Mouse (Mus musculus) urinary bladder, postnatal 14 days (tissue): ENCODE measurements around the gene Ubr7.

ENCODE experiments used
- DNase-seq: peaks from one replicate; pipeline ENCODE4 v3.0.0; 2021; ENCODE audit warnings: low spot score

Gene Ubr7

DNA sequence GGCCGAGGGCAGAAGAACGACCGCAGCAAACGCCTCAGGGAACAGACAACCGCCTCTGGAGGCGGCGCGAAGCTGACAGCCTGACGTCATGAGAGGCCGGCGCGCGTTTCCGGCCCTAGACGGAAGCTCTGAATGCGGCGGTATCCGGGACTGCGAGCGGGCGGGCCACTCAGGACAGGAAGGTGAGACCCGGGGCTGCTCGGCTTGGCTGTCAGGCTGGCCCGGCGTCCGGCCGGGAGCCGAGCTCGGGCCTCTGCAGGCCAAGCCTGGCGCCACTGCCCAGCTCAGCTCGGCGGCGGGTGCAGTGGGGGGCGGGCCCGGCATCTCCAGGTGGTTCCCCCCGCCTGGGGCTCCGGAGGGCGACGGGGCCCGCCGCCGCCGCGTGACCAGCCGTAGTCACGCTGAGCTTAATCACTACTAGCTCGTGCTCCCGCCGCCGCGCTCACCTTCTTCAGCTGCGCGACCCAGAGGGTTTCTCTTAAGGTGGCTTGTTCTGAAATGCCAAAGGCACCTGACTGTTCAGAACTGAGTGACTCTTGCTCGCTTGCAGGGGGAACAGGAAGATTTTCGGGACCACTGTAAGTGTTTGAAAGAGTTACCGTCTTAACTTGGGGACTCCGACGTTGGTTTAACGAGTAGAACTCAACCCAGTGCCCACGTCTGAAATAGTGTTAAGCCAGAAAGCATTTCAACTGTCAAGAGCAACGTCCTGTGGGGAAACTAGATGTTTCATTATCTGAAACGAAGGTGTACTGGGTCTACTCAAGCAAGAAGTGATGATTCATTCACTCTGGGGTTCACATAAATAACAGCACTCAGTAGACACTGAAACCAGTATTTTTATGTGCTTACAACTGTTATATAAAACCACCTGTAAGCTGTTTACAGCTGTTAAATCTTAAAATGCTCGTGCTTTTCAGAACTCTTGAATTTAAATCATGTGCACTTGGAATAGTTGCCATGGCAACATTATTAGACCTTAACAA, 13.9 kb upstream of the Ubr7 start, which contains the start of the genes Moap1 and Tmem251:
TSS of gene Moap1 (minus strand) at position 73 of the 986 bp plus-strand sequence.
TSS of gene Tmem251 (plus strand) at position 174 of the 986 bp plus-strand sequence.
- DNase-seq, result peak; percentile 91

DNA sequence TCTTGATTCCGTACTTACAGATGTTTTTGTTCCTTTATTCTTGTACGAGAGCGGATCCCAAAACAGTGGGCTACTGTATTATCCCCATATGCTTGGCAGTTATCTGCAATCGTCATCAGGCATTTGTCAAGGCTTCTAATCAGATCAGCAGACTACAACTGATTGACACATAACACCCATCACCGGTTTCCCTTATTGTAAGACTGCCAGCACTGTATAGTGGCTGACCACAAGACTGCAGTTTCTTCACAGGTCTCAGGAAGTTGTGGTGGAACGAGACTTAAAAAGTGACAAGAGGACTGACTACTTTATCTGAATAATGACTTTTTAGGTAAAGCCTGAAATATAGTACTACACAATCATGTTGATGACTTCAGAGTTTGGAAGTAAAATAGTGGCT, 12.9 kb upstream of the Ubr7 start:
- no peak for DNase-seq

DNA sequence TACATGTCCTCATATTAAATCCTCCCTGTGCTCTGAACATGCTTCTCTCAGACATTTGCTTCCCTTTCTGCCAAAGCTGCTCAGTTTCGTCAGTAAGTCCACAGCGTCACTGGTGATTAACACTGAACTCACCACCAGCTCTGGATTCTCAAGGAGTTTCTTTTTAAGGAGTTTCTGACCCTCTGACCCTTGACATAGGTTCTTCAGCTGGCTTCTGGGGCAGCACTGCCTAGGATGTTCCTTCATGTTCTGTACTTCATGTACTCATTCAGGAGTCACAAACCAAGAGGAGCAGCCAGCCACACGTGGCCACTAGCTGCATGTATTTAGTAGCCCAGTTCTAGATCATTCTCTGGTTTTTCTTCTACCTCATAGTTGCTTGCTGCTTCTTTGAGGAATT, 9.5 kb upstream of the Ubr7 start:
- no peak for DNase-seq

DNA sequence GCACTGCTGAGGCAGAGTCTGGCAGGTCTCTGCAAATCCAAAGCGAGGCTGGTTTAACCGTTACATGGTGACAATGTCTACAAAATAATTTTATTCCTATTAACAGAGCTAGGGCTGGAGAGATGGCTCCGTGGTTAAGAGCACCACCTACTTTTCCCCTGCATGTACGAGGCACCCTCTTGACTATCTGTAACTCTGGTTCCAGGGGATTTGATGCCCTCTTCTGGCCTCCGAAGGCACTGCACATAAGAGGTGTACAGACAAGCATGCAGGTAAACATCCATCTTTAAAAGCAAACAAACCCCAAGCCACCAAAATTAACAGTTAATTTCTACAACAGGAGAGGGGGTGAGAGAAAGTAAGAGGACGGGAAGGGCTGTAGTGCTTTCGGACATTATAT, 1.5 kb upstream of the Ubr7 start:
- no peak for DNase-seq

DNA sequence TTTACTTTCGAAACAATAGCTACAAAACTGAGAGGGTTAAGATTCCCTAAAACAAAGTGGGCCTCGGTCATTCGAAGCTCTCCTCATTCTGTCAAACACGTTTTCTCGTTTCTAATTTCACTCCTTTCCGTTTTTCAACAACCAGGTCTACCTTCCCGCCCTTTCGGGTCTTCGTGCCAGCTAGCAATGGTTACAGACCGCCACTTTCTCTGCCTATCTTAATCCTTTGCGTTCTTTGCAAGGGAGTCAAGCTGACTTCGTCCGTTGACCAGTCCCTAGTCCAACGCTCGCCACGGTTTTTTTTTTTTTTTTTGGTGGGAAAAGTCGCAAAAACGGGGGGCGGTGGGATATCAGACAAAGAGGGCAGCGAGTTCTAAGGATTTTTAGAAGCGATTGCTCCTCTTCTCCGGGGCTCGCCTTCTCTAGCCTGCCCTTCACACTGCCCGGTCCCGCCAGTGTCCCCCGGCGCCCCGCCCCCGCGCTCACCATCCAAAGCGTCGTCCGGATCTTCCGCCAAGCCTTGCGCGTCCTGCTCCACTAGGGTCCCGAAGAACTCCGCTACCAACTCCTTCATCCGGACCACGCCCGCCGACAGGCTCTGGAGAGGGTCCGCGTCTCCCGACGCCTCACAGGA, 595 bp upstream of the Ubr7 start:
- DNase-seq, result no peak

DNA sequence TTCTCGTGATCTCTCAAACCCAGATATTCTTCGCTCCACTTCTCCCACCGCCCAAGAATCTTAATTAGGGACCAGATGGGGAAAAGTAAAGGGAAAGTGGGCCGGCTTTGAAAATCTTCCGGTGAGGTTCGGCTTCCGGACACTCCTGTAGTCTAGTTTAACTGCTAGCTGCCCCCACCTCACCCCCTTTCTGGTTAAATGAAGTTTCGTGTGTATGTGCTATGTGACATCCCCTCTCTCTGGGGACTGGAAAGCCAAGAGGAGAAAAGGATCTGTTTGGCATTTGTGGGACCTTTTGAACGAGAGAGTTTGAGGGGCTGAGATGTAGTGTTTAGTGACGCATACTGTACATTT, 613 bp downstream of the Ubr7 start, which contains the start of gene Gm20604:
TSS of gene Gm20604 (minus strand) at position 270 of the 354 bp plus-strand sequence.
- DNase-seq, result no peak

DNA sequence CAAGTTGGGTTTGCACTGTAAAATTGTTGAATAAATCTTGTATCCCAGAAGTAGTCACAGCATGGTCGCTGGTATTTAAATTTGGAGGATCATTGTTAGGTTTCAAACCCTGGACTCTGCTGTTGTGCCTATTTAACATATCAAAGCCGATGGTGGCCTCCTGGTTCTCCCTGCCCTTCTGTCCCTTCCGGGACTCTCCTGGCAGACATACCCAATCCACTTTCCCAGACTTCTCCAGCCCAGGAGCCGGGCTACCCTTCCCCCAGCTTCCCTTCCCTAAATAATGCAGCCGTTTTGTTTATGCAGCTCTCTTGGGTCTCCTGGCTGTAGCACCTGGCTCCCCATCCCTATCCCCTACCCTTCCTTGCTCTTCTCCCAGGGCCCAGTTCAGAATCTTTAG, 1.2 kb downstream of the Ubr7 start:
- DNase-seq, result no peak

DNA sequence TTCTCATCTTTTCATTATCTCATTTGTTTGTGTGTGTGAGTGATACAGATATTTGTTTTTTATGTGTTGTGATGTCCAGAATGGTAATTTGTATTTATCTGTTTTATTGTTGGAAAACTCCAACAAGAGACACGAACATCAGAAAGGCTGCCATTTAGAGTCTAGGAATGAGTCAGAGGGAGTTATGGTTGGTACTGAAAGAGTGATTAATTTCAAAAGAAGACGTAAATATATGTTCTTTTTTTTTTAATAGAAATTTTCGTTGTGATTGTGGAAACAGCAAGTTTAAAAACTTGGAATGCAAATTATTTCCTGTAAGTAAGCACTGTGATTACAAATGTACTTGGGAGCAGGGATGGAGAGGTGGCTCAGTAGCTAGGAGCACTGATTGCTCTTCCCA, 3.9 kb downstream of the Ubr7 start:
- no peak for DNase-seq

DNA sequence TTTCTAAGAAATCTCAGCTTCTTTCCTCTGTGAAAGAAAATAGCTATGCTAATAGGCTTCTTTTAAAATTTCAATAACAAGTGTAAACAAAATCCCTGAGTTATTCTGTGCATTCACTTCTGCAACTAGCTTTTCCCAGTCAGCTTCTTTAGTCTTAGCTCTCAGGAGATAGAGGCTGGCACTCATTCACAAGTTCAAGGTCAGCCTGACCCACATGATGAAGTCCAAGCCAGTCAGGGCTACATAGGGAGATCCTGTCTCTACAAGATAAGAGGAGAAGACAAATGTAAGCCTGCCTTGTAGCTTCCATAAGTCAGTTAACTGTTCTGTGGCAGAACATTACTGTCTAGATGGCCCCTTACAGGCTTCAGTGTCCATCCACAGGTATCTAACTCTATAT, 5.9 kb downstream of the Ubr7 start:
- DNase-seq, result no peak

DNA sequence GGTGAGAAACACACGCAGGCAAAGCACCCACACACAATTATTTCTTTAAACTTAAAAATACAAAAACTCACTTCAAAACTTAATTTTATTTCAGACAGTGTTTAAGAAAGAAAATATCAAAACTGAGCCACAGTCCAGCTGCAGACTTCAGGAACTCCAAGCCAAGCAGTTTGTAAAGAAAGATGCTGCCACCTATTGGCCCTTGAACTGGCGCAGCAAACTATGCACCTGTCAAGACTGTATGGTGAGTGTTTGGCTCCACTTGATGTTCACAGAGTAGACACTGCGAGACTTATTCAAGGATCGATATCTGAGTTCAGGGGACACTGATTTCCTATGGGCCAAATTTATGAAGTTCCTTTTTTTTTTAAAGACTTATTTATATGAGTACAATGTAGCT, 11.2 kb downstream of the Ubr7 start:
- no peak for DNase-seq

DNA sequence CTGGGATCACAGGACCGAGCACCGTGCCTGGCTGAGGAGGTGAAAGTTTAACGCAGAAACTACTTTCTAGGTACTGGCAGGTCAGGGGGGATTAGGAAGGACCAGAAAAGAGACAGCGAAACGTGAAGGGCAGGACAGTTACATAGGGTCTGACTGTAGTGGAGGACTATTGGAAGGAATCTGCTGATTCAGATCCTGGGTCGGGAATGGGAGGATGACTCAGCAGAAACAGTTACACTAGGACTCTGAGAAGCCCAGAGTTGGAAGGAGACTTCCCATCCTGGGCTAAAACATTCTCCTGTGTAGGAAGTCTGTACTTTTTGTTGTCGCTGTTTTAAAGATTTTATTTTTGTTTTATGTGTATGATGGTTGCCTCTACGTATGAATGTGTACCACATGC, 13.8 kb downstream of the Ubr7 start:
- no peak for DNase-seq

DNA sequence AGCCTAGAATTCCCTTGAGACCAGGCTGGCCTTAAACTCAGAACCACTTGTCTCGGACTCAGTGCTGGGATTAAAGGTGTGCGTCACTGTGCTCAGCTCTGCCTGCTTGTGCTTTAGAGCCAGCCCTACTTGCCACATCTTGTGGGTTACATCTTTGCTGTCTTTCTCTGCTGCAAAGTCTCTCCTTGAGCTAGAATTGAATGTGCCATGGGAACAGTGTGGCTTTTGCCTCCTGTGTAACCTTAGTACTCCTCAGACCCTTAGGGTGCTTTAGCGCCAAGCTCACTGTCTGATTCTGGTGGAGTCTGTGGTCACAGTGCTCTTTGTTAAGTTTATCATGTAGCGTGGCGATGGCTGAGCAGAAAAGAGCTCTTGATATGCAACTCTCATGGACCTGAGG, 14.9 kb downstream of the Ubr7 start:
- DNase-seq, result no peak

DNA sequence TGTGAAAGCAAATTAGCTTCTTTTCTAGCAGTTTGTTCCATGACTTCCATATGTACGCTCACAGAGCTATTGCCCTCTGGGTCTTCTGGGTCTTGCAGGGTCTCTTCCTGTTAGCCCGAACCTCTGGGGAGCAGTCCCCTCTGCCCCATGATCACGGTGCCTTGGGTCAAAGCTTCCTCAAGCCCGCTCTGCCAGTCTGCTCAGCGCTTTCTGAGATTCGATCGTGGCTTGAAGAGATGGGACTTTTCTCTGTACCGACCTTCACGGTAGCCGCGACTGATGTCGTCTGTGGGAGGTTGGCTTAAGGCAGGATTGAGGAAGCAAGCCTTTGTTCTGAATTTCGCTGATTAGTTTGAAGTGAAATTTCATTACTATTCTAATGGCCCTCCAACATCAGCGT, 18.3 kb downstream of the Ubr7 start:
- no peak for DNase-seq

DNA sequence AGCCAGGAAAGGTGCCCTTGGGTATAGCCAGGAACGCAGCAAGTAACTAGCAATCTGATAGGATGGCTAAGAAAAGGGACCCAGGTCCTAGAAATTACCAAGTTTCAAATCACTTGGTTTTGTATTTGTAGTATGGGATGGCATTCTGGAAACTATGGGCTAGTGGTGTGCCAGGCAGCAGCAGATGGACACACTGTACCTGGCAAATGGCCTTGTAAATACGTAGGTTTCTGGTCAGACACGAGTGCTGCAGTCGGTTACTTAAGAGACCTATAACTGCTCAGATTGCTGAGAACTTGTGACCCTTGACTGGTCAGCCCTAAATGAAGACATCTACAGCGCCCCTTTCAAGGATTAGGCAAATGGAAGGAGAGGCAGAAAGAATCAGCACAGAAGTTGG, 20.4 kb downstream of the Ubr7 start:
- DNase-seq, result no peak

DNA sequence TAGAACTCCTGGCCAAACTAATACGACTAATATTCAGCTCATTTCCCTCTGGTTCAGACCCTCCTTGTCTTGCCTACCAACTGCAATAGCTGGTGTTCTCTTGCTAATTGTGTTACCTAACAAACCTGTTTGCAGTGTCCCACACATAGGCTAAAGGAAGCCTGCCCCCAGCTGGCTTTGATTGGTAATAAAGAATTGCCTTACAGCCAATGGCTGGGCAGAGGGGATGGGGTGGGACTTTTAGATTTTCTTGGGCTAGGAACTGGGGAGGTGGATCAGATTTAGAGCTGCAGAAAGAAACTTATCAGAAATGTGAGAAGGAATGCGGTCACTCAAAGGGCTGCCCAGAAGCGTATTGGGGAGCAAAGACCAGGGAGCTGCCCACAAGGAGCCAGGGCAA, 21.7 kb downstream of the Ubr7 start:
- no peak for DNase-seq

DNA sequence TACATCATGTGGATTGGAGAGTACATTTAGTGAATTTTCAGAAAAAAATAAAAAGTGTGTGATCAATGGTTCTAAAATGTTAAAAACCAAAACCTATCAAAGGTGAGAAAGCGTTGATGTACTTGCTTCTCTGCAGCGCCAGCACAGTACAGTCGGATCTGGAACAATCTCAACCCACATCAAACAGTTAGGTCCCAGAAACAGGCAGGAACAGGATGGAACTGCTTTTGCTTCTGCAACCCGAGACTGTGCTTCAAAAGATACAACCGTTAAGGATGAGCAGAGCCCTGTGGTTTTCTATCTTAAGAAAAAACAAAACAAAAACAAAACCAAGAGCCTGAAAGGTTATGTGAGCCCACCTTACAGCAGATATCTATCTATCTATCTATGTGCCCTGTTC, 25.1 kb downstream of the Ubr7 start:
- no peak for DNase-seq

DNA sequence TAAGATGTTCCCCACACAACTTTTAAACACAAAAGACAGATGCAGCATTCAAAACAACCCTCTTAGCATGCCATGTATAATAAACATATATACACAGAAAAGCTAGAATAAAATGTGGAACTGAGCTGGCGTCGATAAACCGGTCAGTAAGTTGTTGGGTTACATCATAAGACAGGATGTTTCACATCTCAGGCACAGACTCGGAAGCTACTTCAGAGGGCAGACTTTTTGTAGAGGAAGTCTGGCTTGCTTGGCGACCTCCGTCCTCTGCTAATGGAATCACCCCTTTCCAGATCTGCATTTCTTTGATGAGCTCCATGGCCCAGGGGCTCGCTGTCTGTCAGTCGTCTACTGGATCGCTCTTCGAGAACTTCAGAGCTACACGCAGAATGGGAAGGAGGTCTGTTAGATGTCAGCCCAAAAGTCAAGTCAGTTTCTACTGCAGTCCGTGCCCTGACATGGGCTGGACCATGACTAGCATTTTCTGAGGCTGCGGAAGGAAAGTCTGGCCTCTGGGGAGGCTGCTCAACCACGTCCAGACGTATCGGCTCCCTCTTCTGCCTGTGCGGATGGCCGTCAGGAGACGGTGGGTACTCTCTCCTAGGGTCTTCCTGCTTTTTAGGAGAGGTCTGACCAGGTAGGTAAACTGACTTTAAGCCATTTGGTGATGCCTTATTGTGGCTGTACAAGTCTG, 27.3 kb downstream of the Ubr7 start:
- DNase-seq, result no peak

DNA sequence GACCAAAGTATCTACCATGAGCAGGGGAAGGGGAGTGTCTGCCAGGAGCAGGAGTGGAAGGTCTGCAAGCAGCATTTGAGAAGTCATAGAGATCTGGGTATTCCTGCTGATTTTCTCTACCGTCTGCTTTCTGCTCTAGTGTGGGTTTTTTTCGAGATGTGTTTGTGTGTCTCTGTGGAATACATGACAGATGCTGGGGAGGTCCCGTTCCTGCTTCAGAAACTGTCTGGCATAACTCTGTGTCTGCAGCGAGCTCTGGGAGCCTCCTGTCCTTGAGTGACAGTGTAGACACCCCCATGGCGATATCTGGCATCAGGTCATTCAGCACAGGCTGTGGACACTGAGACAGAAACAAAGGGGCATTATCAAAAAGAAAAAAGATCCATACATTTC, 27.8 kb downstream of the Ubr7 start:
- DNase-seq, result no peak

DNA sequence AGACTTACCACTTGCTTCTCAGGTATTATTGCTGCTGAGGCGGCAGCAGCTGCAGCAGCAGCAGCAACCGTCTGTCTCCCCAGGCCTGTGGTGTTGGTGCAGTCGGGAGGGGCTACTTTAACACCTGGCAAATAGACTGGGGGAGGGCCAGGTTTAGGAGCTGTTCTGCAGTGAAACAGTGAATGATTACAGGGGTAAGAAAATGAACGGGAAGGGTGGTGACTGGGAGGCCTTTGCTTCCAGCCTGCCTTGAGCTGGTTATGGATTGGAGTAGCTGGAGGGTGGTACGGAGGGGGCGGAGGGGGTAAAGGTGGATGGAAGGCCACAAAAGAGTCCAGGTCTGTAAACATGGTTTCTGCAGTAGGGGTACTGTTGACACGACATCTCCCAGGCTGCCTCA, 30.2 kb downstream of the Ubr7 start:
- no peak for DNase-seq

DNA sequence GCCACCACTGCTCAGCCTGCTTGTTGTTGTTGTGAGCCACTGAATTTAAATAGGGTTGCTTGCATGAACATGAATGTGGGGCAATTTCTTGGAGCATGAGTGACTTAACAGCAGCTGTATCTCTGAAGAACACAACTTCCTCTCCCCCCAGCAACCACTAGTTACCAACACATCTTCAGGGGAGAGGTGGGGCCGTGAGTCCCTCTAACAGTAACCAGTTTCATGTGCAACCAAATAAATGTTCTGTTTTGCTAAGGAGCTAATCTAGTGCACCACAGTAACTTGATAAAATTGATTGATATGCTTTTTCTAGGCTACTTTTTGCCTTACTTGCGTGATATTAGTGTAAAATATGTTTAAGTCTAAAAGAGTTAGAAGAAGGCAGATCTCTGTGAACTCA, 41.8 kb downstream of the Ubr7 start:
- no peak for DNase-seq

DNA sequence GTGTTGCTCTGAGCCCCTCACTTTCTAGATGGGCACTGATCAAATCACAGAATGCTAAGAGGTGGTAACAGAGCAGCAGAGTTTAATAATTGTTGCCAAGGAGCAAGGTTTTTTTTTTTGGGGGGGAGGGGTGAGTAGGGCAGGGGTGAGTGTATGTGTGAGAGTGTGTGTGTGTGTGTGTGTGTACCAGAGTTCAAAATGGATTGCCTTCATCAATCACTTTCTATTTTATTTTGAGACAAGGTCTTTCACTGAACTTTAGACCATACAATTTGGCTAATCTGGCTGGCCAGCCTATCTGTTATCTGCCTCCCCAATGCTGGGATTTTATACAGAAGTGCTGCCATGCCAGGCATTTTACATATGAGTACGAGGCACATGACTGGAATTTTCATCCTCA, 57.1 kb downstream of the Ubr7 start:
- DNase-seq, result no peak

DNA sequence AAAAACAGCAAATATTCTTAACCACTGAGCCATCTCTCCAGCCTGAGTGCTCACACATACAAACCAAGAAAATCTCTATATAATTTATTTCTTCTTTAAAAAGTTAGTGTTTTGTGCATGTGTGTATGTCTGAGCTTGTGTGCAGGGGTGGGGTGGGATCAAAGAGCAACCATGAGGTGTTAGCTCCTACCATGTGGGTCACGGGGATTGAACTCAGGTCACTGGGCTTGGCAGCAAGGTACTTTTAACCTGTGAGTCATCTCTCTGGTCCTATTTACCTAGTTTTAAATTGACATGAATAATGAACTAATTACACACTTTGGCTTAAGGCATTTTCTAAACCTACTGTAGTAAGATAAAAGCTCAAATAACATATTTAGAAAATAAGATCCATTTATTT, 68.6 kb downstream of the Ubr7 start:
- no peak for DNase-seq

DNA sequence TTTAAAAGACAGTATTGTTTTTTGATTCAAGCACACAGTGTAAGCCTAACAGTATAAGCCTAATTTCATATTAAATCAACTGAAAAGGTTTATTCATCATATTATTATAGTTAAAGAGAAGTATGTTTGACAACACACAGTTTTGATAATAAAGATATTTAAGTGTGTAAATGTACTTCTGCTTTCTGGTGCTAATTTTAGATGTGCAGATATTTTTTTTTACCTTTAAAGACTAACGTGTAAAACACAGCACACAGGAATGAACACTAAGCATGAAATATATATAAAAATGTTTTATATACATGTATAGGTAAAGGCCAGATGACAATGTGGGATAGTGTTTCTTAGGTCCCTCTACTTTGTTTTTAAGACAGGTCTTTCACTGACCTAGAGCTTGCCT, 69.4 kb downstream of the Ubr7 start:
- DNase-seq, result no peak
